Mouse (Mus musculus): Measurements from ENCODE around the gene Ctxn2.
"Not testable (repeated sequence)": the region's sequence is repeated elsewhere in the genome, so short reads cannot be mapped to it uniquely, and the experiment has no call there.

The Ctxn2 gene

DNA sequence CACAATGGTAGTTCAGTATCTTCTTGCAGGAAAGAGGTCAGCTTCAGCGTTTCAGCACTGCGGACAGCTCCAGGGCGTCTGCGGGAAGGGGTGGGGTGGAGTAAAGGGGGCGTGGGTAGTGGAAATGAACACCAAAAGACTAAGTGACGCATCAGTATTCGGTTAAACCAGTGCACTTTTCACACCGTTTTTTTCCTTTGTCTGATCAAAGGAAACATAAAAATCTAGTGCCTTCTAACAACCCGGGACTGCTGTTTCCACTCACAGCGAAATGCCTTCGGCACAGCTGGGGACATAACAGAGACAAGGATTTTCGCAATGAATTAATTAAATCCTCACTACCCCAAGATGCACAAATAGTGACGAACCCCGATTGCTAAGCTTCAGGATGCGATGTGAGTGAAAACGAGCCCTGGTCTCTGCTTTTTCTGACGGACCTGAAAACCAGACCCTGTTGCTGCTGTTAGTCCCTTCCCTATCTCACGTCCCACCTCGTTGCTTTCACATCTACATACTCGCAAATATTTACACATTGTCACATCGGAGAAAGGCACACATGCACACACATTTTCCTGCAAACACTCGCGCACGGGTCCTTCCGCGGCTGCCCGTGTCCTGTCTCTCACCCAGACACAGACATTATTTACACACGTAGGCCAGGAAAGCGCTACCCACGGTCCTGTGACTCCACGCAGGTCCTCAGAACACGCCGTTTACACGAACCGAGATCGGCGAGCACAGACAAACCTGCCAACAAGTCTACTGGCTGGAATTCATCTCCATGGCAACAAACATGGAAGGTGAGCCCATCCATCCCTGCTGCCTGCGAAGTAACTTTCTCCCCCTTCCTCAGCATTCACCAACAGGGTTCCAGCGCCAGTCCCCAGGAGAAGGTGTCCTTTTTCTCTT lies at the start of gene Ctxn2:
Gene Ctxn2 (plus strand): TSS at position 790 of the 909 bp plus-strand sequence.
- no peak for DNase-seq (ENCODE audit: low spot score)

DNA sequence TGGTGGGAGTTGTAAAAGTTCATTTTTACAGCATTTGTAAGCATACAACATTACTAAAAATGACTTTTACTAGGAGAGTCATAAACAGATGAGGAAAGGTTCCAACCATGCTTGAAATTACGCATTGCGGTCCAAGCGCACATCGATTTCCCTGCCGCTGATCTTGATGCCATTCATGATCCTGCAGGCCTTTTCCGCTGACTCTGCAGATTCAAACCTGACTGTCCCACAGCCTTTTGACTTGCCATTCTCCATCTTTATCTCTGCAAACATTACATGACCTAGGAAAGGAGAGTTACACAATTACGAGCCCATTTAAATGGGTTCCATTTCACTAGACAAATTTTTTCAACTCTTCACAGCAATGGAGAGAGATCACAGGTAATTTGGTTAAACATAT lies 47.7 kb upstream of the Ctxn2 start:
- DNase-seq (ENCODE audit: low spot score) = no peak

DNA sequence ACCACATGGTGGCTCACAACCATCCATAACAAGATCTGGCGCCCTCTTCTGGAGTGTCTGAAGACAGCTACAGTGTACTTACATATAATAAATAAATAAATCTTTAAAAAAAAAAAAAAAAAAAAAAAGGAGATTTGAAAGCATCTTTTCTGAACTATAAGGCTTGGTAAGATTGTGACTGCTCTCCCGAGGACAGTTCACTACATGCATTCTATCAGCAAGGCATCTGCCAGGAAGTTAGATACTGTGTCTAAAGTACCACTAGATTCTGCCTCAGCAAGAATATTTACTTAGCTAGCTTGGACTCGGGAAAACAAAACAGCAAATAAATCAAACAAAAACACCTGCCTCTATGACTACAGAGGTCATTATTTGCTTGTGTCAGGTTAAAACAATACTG lies 44.4 kb upstream of the Ctxn2 start:
- DNase-seq (ENCODE audit: low spot score) = not testable (repeated sequence)

DNA sequence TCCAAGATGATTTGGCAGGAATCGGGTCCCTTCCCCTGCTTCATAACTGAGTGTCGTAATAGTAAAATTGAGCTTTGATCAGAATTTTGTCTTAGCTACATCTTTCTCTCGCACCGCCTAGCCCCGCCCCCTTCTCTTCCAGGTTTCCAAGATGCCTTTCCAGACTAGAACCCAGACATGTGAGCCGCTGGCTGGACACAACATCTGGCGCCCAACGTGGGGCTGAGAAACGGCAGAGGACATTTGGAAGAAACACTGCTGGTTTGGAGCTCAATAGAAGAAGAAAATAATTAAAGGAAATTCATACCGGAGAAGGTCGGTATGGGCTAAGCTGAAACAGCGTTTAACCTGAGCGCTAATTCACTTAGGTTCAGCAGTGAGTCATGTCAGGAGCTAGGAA lies 32.0 kb upstream of the Ctxn2 start:
- not testable (repeated sequence) for DNase-seq (ENCODE audit: low spot score)

DNA sequence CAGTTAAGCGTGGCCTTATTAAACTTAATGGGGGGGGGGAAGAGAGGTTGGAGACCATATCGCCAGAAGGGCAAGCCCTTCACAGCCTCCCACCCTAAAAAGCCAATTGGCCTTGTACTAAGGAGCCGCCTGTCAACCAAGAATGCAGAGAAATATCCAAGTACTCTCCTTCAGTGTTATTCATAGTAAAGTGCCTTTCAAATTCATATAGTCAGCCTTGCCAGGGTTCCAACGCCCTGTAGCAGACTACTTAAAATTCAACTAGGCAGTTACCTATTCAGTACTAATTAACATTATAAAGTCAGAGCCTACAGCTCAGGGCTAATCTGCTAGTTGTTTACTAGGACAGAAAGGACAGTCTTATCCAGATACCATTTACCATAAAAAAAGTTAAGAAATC lies 30.0 kb upstream of the Ctxn2 start:
- not testable (repeated sequence) for DNase-seq (ENCODE audit: low spot score)

DNA sequence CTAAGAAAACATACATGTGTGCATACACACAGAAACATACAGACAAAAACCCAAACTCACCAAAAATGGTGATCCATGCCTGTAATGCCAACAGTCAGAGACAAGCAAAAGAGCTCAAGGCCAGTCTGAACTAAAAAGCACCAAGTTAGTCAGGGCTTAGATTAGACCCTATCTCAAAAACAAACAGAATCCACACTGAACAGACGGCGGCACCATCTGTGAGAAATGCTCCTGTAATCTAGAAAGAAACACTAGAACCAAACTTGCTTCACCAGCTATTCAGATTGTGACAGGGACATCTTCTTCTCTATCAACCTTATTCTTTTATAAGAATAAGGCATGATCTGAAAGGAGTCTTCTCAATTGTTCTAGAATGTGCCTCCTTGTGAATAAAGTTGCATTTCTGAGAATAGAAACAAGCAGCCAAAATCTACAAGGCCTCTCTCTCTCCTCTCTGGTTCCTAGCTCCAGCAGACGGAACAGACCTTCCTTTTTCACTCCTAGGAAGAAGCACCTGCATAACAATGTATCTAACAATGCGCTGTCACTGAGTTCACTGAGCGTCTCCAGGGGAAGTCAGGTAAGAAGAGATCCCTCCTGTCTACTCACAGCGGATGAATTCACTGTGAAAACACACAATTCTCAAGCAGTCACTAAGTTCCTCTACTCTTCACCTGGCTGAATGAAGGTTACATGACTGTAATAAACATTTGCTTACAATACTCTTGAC lies 16.9 kb upstream of the Ctxn2 start:
- DNase-seq (ENCODE audit: low spot score) = no peak

DNA sequence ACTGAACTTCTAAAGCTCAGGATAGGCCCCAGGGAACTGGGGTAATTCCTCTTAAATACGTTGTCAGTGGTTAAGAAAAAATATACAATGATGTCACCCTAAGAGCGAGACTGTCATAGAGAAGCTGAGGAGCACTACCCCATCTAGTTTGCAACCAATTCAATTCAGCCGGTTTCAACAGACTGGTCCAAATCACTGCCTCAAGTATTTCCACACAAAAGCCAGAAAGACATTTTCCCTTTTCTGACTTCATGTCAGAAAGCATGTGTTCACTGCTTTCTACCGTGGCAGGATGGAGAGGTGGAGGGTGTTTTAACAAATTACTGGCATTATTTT lies 14.2 kb upstream of the Ctxn2 start:
- DNase-seq (ENCODE audit: low spot score) = peak; percentile 49

DNA sequence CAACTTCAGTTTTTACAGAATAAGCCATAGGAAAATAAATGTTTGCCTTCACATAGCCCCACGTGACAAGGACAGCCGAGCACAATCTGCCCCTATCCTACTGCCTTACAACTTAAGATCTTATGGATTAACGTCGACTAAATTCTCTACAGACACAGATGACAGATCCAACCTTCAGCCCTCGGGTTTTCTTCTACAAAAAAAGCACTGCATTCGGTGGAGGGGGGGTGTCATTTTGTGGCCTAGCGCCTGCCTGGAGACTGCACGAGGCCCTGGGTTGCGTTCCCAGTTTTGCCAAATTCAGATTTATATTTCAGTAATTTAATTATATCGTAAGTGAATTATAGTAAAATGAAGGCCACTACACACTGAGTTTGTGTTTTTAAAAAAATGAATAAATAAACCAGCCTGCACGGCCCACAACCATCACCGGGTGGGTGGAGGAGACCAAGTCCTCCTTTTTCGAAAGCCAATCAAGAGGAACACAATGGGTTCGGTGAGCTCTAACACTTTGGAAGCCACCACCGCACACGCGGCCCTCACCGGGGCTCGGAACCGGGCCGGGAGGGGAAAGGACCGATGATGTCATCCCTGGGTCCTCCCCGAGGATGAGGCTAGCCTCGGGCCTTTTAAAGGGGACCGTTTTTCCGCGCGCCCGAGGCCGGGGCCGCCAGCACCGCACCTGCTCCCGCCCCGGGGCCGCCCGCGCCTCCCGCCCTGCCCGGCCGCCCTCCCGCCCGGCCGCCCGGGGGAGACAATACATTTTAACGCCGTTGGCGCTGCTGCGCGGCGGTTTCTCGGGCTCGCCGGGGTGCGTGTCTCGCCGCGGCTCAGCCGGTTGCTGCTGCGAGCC lies 13.6 kb upstream of the Ctxn2 start:
- peak; percentile 52 for DNase-seq (ENCODE audit: low spot score)

DNA sequence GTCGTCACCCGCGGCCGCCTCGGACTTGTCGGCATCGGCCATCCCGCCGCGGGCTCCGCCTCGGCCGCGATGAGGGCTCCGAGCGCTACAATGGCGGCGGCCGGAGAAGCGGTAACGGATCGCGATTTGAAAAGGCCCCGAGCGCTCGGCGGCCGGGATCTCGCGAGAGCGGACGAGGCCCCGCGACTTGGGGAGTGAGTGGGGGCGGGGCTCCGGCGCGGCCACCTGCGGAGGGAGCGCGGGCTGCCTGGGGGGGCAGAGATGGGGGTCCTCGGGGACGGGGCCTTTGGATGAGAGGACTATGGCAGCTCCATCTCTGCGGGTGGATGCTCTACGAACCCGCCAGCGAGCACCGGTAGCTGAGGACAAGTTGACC lies 13.0 kb upstream of the Ctxn2 start, which contains the start of gene Myef2:
Gene Myef2 (minus strand): TSS at position 185 of the 376 bp plus-strand sequence.
- DNase-seq (ENCODE audit: low spot score) = peak; percentile 86

DNA sequence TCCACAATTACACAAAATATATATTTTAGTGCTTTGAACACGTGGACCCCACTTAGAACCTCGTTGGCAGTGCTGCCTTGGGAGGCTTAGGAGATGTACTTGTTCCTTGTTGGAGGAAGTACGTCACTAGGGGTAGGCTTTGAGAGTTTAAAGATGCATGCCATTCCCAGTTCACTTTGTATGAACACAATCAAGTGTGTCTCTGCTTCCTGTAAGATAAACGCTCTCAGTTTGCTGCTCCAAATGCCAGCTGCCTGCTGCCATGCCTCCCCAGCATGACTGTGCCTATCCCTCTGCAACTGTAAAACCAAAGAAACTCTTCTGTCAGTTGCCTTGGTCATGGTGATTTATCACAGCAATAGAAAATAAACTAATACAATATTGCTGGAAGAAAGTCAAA lies 10.7 kb upstream of the Ctxn2 start:
- no peak for DNase-seq (ENCODE audit: low spot score)

DNA sequence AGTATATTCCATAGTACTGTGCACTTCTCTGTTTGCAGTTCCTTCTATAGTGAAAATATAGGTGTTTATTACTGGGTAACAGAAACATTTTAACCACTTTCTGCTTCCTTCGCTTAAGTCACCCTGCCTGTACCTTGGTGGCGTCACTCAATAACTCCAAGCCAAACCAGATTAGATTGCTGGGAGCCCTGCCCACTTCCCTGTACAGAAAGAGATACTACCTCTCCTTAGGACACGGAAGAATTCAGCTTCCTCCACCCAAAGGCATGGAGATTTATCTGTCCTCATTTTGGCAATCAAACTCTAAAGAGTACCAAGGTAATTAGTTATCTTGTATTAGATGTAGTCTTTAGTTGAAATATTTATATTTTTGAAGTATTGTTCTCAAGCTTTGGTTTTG lies 9.7 kb upstream of the Ctxn2 start:
- no peak for DNase-seq (ENCODE audit: low spot score)

DNA sequence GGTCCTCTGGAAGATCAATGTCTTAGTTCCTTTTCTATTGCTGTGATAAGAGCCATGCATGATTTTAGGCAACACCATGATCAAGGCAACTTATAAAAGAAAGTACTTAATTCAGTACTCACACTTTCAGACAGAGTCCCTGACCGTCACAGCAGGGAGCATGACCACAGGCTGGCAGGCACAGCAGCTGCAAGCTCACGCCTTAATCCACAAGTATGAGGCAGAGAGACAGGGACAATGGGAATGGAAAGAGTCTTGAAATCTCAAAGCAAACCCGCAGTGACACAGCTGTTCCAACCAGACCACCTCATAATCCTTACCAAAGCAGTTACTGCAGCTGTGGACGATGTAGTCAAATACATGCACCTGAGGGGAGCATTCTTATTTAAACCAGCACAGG lies 2.4 kb upstream of the Ctxn2 start:
- no peak for DNase-seq (ENCODE audit: low spot score)

DNA sequence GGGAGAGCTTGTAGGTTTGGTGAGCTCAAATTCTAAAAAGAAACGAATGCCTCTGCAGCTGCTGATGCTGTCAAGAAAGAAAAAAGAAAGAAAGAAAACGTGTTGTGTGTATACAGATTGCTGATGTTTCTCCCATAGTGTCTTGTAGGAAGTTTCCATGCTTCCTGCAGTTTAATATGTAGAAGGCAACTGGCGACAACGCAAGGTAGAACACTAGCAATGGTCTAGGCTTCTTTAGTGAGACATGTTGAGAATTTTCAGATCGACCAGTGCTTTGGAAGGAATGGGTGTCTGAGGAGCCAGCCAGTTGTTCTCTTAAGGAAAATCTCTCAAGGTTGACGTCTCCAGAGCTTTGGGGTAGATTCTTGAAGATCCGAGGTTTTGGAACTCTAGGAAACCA lies 354 bp downstream of the Ctxn2 start:
- DNase-seq (ENCODE audit: low spot score) = no peak

DNA sequence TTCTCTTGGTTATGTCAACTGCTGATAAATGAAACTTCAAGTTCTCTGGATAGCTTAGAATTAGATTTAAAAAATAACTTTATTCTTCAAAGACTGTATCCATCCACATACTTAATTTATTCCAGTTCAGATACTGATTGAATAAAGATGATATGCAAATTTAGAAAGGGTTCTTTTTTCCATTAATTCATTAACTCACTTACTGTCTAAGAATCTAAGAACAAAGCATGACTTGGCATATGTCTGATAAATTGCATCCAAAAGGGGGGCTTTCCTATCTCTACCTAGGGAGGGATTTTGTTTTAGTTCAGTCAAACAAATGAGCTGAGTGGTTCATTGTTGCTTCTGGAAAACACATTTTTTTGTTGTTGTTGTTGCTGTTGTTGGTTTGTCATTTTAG lies 5.8 kb downstream of the Ctxn2 start:
- no peak for DNase-seq (ENCODE audit: low spot score)

DNA sequence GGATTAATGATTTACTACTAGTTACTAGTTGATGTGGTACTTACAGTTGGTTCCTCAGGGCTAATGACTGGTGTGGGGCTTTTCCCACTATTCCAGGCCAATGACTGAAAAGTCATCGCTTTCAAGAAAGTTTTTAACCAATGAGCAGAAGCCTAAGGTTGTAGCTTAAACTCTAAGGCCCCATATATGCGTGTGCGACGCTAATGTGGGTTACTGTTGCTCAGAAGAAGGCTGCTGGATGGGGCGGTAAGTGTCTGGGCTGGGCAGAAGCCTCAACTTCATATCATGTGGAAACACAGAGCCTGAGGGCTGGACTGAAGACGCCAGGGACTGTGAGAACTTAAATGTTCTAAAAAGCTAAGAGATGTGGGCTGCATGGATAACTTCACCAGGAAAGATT lies 15.9 kb downstream of the Ctxn2 start, which contains the start of gene Slc12a1:
Gene Slc12a1 (plus strand): TSS at position 118 of the 400 bp plus-strand sequence.
- no peak for DNase-seq (ENCODE audit: low spot score)

DNA sequence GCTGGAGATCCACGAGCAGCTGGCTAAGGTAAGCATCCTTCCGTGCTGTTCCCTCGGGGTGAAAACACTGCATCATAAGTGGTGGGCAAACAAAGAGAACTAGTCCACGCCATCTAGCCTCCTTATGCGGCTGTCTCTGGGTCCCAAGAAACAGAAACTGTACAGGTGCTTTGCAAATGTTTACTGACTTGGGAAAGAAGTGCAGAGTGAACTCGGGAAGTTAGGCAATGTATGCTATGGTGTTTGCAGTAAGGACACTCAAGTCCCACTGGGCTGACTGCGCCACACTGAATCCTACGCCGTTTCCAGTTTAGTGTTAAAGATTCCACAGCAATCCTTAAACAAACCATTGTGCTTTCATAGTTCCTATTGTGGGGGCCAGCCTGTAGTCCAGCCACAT lies 17.8 kb downstream of the Ctxn2 start:
- DNase-seq (ENCODE audit: low spot score) = no peak

DNA sequence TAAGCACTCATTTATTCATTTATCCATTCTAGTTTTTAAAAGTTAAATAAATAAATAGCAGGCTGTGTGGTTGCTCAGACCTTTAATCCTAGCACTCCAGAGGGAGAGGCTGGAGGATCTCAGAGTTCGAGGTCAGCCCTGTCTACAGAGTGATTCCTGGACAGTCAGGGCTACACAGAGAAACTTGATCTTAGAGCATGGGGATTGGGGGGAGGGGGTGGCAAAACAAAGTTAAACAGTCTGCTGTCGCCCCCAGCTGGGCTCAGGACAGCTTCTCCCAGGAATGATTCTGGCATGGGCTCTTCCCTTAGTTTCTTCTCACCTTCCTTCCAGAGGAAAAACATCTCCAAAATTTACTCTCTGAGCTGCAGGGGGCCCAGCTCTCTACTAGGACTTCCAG lies 19.0 kb downstream of the Ctxn2 start:
- DNase-seq (ENCODE audit: low spot score) = peak; percentile 7

DNA sequence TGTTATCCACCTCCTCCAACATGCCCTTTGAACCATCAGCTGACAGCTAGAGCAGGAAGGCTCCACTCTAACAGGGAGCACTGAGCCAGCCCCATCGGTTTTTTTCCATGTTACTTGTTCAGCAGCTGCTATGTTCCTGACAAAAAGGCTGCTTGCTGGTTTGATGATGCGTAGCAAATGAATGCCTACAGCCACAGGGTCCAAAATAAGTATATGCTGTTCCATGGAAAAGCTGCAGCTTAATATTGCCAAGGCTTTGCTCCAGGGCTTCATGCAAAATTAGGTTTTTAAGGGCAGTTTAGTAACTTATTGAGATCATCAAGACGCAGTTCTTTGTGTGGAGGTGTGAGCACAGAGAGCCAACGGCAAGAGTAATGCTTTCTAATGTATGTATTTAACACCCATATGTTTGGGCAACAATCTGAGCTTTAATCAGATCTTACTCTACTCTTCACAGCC lies 25.5 kb downstream of the Ctxn2 start:
- DNase-seq (ENCODE audit: low spot score) = no peak

DNA sequence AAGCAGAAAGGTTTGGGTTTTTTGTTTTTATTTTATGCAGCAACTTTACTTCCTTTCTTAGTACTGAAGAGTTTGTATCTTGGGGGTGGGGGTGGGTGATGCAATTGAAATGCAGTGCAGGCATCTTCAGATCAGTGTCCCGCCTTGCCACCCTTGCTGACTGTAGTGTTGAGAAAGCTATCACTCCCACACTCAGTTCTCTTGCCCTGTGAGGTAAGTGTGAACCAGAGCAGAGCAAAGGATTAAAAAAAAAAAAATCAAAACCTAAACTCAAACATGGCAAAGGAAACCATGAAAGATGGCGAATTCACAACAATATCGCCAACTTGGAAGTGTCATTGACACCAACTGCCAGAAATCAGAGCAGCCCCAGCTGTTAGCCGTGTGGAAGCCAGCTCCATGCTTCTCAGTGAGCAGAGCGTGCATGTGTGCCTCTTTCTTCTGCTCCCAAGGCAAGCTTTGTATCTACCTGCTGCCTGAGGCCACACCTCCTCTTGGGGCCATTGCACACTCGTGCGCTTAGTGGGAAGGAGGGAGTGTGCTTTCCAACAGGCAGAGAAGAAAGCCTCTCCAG lies 41.8 kb downstream of the Ctxn2 start:
- no peak for DNase-seq (ENCODE audit: low spot score)

DNA sequence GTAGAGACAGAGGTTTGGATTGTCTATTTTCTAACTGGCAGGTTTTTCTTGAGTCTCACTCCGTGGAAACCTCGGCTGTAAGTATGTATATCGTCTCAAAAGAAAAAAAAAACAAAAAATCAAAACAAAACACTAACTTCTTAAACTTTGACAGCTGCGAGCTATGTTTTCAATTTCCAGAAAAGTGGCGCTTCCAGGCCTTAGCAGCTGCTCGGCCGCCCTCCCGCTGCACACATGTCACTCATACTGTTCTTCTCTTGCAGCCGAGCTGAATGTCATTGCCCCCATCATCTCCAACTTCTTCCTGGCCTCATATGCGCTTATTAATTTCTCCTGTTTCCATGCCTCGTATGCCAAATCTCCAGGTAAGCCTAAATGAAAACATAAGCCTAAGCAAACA lies 51.4 kb downstream of the Ctxn2 start:
- no peak for DNase-seq (ENCODE audit: low spot score)

DNA sequence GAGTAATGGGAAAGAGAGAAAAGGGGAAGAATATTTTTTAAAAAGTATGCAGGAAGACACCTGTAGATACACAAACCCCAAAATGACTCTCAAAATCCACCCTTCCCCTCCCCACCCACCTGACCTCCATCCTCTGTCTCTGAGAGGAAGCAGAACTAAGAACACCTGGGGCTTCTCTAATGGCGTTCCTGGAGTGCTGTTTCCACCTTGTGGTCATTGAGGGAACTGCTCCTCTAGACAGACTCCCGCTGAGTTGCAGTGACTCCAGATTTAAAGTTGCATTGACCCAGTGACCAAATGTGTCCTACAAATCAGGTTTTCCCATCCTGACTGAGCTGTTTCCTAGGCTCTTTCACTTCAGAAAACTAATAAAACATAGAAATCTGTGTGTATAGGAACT lies 52.7 kb downstream of the Ctxn2 start:
- peak; percentile 64 for DNase-seq (ENCODE audit: low spot score)

DNA sequence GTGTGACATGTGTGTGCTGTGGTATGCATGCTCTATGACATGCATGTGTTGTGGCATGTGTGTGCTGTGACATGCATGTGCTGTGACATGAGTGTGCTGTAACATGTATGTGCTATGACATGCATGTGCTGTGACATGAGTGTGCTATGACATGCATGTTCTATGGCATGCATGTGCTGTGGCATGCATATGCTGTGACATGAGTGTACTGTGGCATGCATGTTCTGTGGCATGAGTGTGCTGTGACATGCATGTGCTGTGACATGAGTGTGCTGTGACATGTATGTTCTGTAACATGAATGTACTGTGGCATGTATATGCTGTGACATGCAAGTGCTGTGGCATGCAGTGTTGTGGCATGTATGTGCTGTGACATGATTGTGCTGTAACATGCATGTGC lies 56.4 kb downstream of the Ctxn2 start:
- DNase-seq (ENCODE audit: low spot score) = no peak
